Mouse (Mus musculus) heart, adult 2 months (tissue): ENCODE results near the gene Cep89.

Experiments used
- CTCF ChIP-seq: fragments of 200-600 bp; IDR thresholded peaks from 2 replicates; pipeline ENCODE4 v1.8.1; 2022; ENCODE audit warnings: antibody characterized with exemption, mild to moderate bottlenecking, moderate library complexity
- POLR2A ChIP-seq: fragments of 200-500 bp; IDR thresholded peaks from 2 replicates; pipeline ENCODE4 v1.6.1; 2011; ENCODE audit warnings: mild to moderate bottlenecking, low read depth, low read length, control low read depth; ENCODE audit not compliant: insufficient read depth

DNA sequence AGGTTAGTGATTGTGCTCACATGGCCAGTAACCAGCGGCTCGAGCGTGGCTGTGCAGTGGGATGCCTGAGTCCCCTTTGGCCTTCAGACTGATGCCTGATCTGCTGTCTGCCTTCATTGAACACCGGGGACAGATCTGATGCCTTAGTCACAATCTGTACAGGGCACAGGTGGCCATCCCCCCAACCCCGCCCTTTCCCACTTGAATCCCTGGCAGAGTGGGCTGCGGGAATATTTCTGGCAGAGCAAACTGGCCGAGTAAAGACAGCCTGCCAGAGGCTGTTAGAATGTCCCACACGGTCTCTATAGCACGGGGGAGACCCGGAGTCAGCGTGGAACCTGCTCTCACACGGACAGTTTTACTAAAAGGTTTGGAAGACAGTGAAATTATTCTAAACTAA lies 39.2 kb upstream of the Cep89 start:
- no peak for TF ChIP-seq POLR2A
- TF ChIP-seq CTCF, result no peak
